Mouse (Mus musculus): Measurements from ENCODE around the gene Tmem233.

Gene Tmem233

GRCm38 (mm10) chr5:116030566-116031189 is 52.4 kb downstream of the Tmem233 start:
- intact Hi-C loops (cut with DNase I): no loop called here

GRCm38 (mm10) chr5:116029071-116029470 is 54.0 kb downstream of the Tmem233 start:
- intact Hi-C loops (cut with DNase I): no loop called here

GRCm38 (mm10) chr5:116026561-116026960 is 56.5 kb downstream of the Tmem233 start:
- intact Hi-C loops (cut with DNase I): no loop called here

GRCm38 (mm10) chr5:116026107-116026506 is 56.9 kb downstream of the Tmem233 start:
- intact Hi-C loops (cut with DNase I): no loop called here

- intact Hi-C loops (cut with DNase I): loop anchor here (5.0 kb wide), 1 partner anchor 97 kb away; no protein-coding TSS in a partner anchor
Observed at GRCm38 (mm10) chr5:116024327-116024739, 58.7 kb downstream of the Tmem233 start, which contains the start of gene Prkab1. TSS of gene Prkab1 (minus strand) at chr5:116024508.

- intact Hi-C loops (cut with DNase I): loop anchor here (5.0 kb wide), 1 partner anchor 97 kb away; no protein-coding TSS in a partner anchor
Observed at GRCm38 (mm10) chr5:116023821-116024284, 59.2 kb downstream of the Tmem233 start.

GRCm38 (mm10) chr5:116023251-116023661 is 59.8 kb downstream of the Tmem233 start:
- intact Hi-C loops (cut with DNase I): loop anchor here (5.0 kb wide), 1 partner anchor 96 kb away; no protein-coding TSS in a partner anchor

- intact Hi-C loops (cut with DNase I): loop anchor here (5.0 kb wide), 1 partner anchor 95 kb away; no protein-coding TSS in a partner anchor
Observed at GRCm38 (mm10) chr5:116022658-116023200, 60.3 kb downstream of the Tmem233 start.

GRCm38 (mm10) chr5:116022131-116022530 is 60.9 kb downstream of the Tmem233 start:
- intact Hi-C loops (cut with DNase I): loop anchor here (5.0 kb wide), 1 partner anchor 95 kb away; no protein-coding TSS in a partner anchor

GRCm38 (mm10) chr5:116021552-116021951 is 61.5 kb downstream of the Tmem233 start:
- intact Hi-C loops (cut with DNase I): loop anchor here (5.0 kb wide), 1 partner anchor 94 kb away; no protein-coding TSS in a partner anchor

GRCm38 (mm10) chr5:116019371-116019770 is 63.7 kb downstream of the Tmem233 start:
- intact Hi-C loops (cut with DNase I): loop anchor here (5.0 kb wide), 1 partner anchor 42 kb away; no protein-coding TSS in a partner anchor

GRCm38 (mm10) chr5:116018784-116019183 is 64.3 kb downstream of the Tmem233 start:
- intact Hi-C loops (cut with DNase I): loop anchor here (5.0 kb wide), 1 partner anchor 41 kb away; no protein-coding TSS in a partner anchor

- intact Hi-C loops (cut with DNase I): loop anchor here (5.0 kb wide), 1 partner anchor 41 kb away; no protein-coding TSS in a partner anchor
Observed at GRCm38 (mm10) chr5:116018196-116018595, 64.8 kb downstream of the Tmem233 start.

- intact Hi-C loops (cut with DNase I): loop anchor here (5.0 kb wide), 1 partner anchor 40 kb away; no protein-coding TSS in a partner anchor
Observed at GRCm38 (mm10) chr5:116017391-116017790, 65.7 kb downstream of the Tmem233 start.

GRCm38 (mm10) chr5:116016542-116016941 is 66.5 kb downstream of the Tmem233 start:
- intact Hi-C loops (cut with DNase I): loop anchor here (5.0 kb wide), 1 partner anchor 39 kb away; no protein-coding TSS in a partner anchor

GRCm38 (mm10) chr5:116014237-116014636 is 68.8 kb downstream of the Tmem233 start:
- intact Hi-C loops (cut with DNase I): no loop called here

- intact Hi-C loops (cut with DNase I): no loop called here
Observed at GRCm38 (mm10) chr5:116013821-116014220, 69.2 kb downstream of the Tmem233 start.

- intact Hi-C loops (cut with DNase I): no loop called here
Observed at GRCm38 (mm10) chr5:116012503-116012902, 70.5 kb downstream of the Tmem233 start.

GRCm38 (mm10) chr5:116011700-116012099 is 71.3 kb downstream of the Tmem233 start:
- intact Hi-C loops (cut with DNase I): no loop called here

- intact Hi-C loops (cut with DNase I): no loop called here
Observed at GRCm38 (mm10) chr5:116009884-116010627, 73.0 kb downstream of the Tmem233 start.

GRCm38 (mm10) chr5:116009091-116009851 is 73.8 kb downstream of the Tmem233 start:
- intact Hi-C loops (cut with DNase I): no loop called here

Measured in adrenal gland (tissue).